Comparison of ENCODE assay signal across 12 mouse cellular contexts in genomic region chr11:117142507-117142906, GRCm38 (mm10). TPM values are rescaled to one million over a fixed set of nuclear protein-coding genes. Genes with fewer than 3 reads are reported as not detected.
DNase-seq lines count a peak whose midpoint lies in the region; ATAC-seq and TF ChIP-seq lines count a peak whose summit lies in the region.
"Had no signal": no experiment of that assay in that cellular context is flagged by ENCODE, and none has a peak within 500 bp of the region (broad histone marks: within the 10 kb centered on the region; RNA-seq: fewer than 3 reads in every experiment).

No protein-coding gene starts in this region.

- H3K9ac ChIP-seq in kidney, embryonic 16.5 days (replicated peaks; ENCODE audit: low read length) = no peak overlapping the region

- no peak overlapping the region for H3K27ac ChIP-seq in kidney, embryonic 16.5 days (ENCODE audit: low read length)
- H3K27ac ChIP-seq: forebrain, embryonic 10.5 days had no signal

- H3K36me3 ChIP-seq in kidney, embryonic 16.5 days (ENCODE audit: insufficient read depth, low read length) = peaks cover 58% of the 10 kb centered on the region

- DNase-seq in kidney, adult 18-20 months = peak; percentile 77
- peak; percentile 34 for DNase-seq in brain, embryonic 14.5 days (ENCODE audit: low read depth)
- peak; percentile 68 for DNase-seq in kidney, postnatal 14 days
- DNase-seq in lung, postnatal 4 days = peak; percentile 62 to 67
- no peak for DNase-seq in ovary, postnatal 10 days (ENCODE audit: low spot score)
- DNase-seq in layer of hippocampus, postnatal 14 days (ENCODE audit: low spot score in 2 of 2) = no peak
- DNase-seq: cerebellum, adult 18-20 months; gastrocnemius, postnatal 36 days; layer of hippocampus, adult 9-11 months had no signal

- no peaks in the 10 kb centered on the region for H3K9me3 ChIP-seq in kidney, embryonic 16.5 days (ENCODE audit: low read length)
- H3K9me3 ChIP-seq: forebrain, embryonic 10.5 days had no signal

- no peak for TF ChIP-seq CTCF in brain, embryonic 14.5 days (IDR thresholded peaks at IDR 0.05; ENCODE audit: borderline replicate concordance, extremely low read depth, insufficient read depth, insufficient read length)

- 69% methylated on average over 4 of the region's 4 CpGs for WGBS in kidney, embryonic 16.5 days

- H3K4me1 ChIP-seq in kidney, embryonic 16.5 days (ENCODE audit: insufficient read depth, low read length) = no peaks in the 10 kb centered on the region

- H3K4me2 ChIP-seq in kidney, embryonic 16.5 days (replicated peaks; ENCODE audit: low read depth, low read length) = no peak overlapping the region

- TF ChIP-seq POLR2A in brain, embryonic 14.5 days (IDR thresholded peaks at IDR 0.05; ENCODE audit: borderline replicate concordance, extremely low read depth, insufficient read depth, insufficient read length, poor library complexity, severe bottlenecking) = no peak

- H3K27me3 ChIP-seq in kidney, embryonic 16.5 days (ENCODE audit: insufficient read depth, low read length) = no peaks in the 10 kb centered on the region

- no peak for ATAC-seq in kidney, embryonic 16.5 days (ENCODE audit: low FRiP score, low TSS enrichment)
- ATAC-seq: hindbrain, embryonic 16.5 days had no signal

- H3K4me3 ChIP-seq in kidney, embryonic 16.5 days (ENCODE audit: low read length) = no peak overlapping the region
- H3K4me3 ChIP-seq: forebrain, embryonic 10.5 days had no signal

RNA-seq across cellular contexts. Expression of gene Sec14l1, which starts 27.5 kb away (rescaled TPM):
- 91.5 and 92.9 TPM in 2 replicates for polyA plus RNA-seq in kidney, embryonic 16.5 days (2015; fragmentation: Nextera tagmentation; extraction: Ambion mirVana)
- 77.4 and 90.5 TPM in 2 replicates for polyA plus RNA-seq in brain, embryonic 14.5 days (2012; rRNA removed)
- total RNA-seq in layer of hippocampus, postnatal 14 days (2021) = 100 to 1,000 TPM; 171 to 174 TPM

RNA-seq across cellular contexts. Expression of gene Sept9, which starts 57.0 kb away (rescaled TPM):
- 123 and 131 TPM in 2 replicates for polyA plus RNA-seq in kidney, embryonic 16.5 days (2015; fragmentation: Nextera tagmentation; extraction: Ambion mirVana)
- polyA plus RNA-seq in brain, embryonic 14.5 days (2012; rRNA removed) = 39.3 and 64.3 TPM in 2 replicates
- total RNA-seq in layer of hippocampus, postnatal 14 days (2021) = 10 to 100 TPM; 91.7 to 93.9 TPM

Comparison
In these comparisons a context has a peak if more than half of its experiments do, and no peak if none do; other contexts are left out.
1. DNase-seq: peak in kidney, adult 18-20 months (single experiment), brain, embryonic 14.5 days (single experiment), kidney, postnatal 14 days (single experiment) and lung, postnatal 4 days (2 of 2); none in ovary, postnatal 10 days (single experiment) and layer of hippocampus, postnatal 14 days (0 of 2).